Mouse (Mus musculus): Measurements from ENCODE around the gene Topaz1. TPM values are rescaled to one million over a fixed set of nuclear protein-coding genes. Genes with fewer than 3 reads are reported as not detected.
"Not testable (repeated sequence)": the region's sequence is repeated elsewhere in the genome, so short reads cannot be mapped to it uniquely, and the experiment has no call there.

Topaz1 gene
- total RNA-seq, 2 experiments from 2014 or later: not detected

DNA sequence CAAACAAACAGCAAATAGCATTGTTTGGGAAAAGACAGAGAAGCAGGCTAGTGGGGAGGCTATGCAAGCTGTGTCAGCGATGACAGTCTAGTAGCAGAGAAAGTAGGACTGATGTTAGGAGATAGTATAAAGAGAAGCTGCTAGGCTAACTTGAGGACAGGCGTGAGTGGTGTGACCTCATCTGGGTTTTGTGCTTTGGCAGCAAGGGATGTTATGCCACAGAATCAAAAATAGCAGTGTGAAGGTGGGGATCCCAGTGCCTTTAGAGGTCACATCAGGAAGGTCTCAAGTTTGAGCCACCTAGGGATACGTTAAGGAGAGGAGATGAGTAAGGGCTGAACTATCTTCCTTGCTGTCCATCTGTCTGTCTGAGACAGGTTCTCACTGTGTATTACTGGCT lies 63.1 kb downstream of the Topaz1 start:
- no peak for DNase-seq (ENCODE audit: low spot score in 2 of 2)

- DNase-seq (ENCODE audit: low spot score in 2 of 2): no peak
Observed at GRCm38 (mm10) chr9:122812386-122812785, 65.2 kb downstream of the Topaz1 start.

GRCm38 (mm10) chr9:122814775-122815174 lies 67.6 kb downstream of the Topaz1 start:
- DNase-seq (ENCODE audit: low spot score in 2 of 2): no peak

GRCm38 (mm10) chr9:122815239-122815851 lies 68.2 kb downstream of the Topaz1 start:
- no peak for DNase-seq (ENCODE audit: low spot score in 2 of 2)

- DNase-seq (ENCODE audit: low spot score in 2 of 2): no peak
Observed at GRCm38 (mm10) chr9:122823374-122824017, 76.3 kb downstream of the Topaz1 start.

GRCm38 (mm10) chr9:122826743-122827142 lies 79.6 kb downstream of the Topaz1 start:
- DNase-seq (ENCODE audit: low spot score in 2 of 2): no peak

DNA sequence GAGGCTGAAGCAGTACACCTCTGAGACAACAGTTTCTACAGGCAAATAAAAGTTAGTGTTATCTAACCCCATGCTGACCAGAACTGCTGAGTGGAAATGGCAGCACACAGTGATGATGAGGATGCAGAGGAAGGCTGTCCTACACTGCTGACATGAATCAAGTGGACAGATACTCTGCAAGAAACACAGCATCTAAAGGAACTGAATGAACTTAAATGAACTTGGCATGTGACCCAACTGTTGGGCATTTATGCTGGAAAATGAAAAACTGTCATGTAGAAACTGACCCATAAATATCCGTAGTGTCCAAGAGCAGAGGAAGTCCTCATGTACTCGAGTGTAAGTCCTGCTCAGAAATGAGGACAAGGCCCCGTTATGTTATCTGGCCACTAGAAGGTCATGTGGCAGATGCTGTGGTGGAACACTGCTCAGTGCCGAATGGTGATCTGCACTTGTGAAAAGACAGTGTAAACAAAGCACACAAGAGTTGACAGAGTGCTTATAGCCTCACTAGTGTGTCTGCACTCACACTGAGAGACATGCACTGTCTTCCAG lies 82.8 kb downstream of the Topaz1 start:
- no peak for DNase-seq (ENCODE audit: low spot score in 2 of 2)

DNA sequence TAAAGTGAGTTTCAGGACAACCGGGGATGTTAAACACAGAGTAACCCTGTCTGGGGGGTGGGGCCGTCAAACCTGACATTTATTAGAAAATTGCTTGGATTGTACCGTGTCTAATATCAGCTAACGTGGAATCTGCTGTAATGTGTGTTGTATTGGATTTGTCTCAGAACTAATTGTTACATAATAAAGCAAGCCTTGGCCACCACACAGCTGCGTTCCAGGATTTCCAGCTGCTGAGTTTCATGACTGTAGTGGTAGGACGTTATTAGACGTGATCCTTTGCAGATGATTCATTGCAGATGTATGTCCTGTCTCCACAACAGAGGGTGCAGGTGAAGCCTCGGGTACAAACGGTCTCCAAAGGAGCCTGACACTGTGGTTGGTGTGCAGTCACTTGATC lies 89.0 kb downstream of the Topaz1 start:
- DNase-seq (ENCODE audit: low spot score in 2 of 2): no peak

- DNase-seq (ENCODE audit: low spot score in 2 of 2): peak in 1 of 2 experiments; percentile 56
Observed at GRCm38 (mm10) chr9:122836790-122837189, 89.6 kb downstream of the Topaz1 start.

DNA sequence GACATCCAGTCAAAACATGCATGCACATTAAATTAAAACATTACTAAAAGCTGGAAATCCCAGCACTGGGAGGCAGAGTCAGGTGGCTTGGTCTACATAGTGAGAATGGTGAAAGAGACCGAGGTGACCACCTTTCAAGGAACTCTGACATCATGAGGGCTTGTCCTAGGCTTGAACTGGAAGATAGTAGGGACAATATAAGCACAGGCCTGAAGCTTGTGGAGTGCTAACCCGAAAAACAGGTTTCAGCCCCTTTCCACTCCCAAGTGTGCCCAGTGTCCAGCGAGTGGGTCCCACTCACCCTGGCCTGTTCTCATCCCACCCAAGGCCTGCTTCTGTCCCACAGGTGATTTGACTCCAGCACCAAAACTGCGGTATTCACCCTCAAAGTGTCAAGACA lies 90.1 kb downstream of the Topaz1 start:
- DNase-seq (ENCODE audit: low spot score in 2 of 2): no peak

GRCm38 (mm10) chr9:122837680-122838079 lies 90.5 kb downstream of the Topaz1 start:
- peak; percentile 23 to 34 for DNase-seq (ENCODE audit: low spot score in 2 of 2)

DNA sequence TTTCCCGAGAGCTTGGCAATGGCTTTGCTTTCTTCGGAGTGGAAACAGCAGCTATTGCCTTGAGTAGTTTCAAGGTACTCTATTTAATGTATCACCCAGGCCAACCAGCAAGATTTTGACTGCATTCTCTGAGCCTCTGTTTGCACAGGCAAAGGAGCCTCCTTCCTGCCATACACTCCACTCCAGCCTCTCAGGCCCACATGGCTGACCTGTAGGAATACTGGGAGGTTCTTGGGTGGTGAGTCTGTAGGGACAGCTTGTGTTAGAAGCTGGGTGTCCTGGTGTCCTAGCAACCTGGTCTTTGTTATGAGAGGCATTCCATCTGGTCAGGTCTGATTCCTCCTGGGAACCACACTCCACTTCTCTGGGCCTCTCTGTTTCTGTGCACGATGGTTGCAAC lies 96.6 kb downstream of the Topaz1 start, which contains the start of gene Gm35549:
Gene Gm35549 (minus strand): TSS at position 276 of the 400 bp plus-strand sequence.
- no peak for DNase-seq (ENCODE audit: low spot score in 2 of 2)

GRCm38 (mm10) chr9:122845621-122846020 lies 98.5 kb downstream of the Topaz1 start:
- no peak for DNase-seq (ENCODE audit: low spot score in 2 of 2)

- peak in 1 of 2 experiments; percentile 15 for DNase-seq (ENCODE audit: low spot score in 2 of 2)
Observed at GRCm38 (mm10) chr9:122846156-122846555, 99.0 kb downstream of the Topaz1 start.

DNA sequence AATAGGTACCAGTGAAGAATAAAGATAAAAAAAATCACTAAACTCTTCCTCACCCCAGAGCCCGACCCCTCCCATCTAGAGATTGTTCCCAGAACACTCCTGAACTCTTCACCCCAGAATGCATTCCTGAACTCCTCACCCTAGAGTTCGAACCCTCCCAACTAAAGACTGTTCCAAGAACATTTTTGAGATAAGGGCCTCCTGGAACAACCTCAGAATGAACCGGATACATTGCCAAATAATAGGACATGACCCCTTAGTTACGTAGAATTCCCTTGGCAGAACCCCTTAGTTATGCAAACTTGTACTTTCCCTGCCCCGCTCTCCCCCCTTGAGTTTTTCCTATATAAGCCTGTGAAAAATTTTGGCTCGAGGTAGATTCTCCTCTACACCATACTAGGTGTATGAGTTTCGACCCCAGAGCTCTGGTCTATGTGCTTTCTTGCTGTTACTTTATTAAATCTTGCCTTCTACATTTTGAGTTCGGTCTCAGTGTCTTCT lies 100.7 kb downstream of the Topaz1 start:
- DNase-seq (ENCODE audit: low spot score in 2 of 2): not testable (repeated sequence)

Other genes with a start within 250 kb of the Topaz1 start
- gene Tcaim, start 58.2 kb downstream of the Topaz1 start, total RNA-seq (2021): 10 to 100 TPM; 12.7 to 19.9 TPM
- not detected for gene Gm35549, start 96.7 kb downstream of the Topaz1 start, total RNA-seq (2021)
- 10 to 100 TPM; 65.9 to 76.5 TPM for gene Zfp445, start 118.7 kb downstream of the Topaz1 start, total RNA-seq (2021)
- 1 to 10 TPM; 5.6 to 6.0 TPM for gene Zkscan7, start 138.3 kb downstream of the Topaz1 start, total RNA-seq (2021)
- 10 to 100 TPM; 10.6 to 11.7 TPM for gene Zfp105, start 175.7 kb downstream of the Topaz1 start, total RNA-seq (2021)
- 10 to 100 TPM; 18.1 to 20.7 TPM for gene 1110059G10Rik, start 203.7 kb downstream of the Topaz1 start, total RNA-seq (2021)
- 10 to 100 TPM; 14.5 to 19.4 TPM for gene Kif15, start 203.7 kb downstream of the Topaz1 start, total RNA-seq (2021)